Mouse (Mus musculus) forebrain, embryonic 16.5 days (tissue): ENCODE data around the gene Lhx5. TPM values are rescaled to one million over a fixed set of nuclear protein-coding genes. Genes with fewer than 3 reads are reported as not detected.

Source experiments
- ATAC-seq: fragments of 200-750 bp; cut with Nextera tagmentation; 2 replicates; pipeline ENCODE4 v1.8.0; 2017; ENCODE audit warnings: mild to moderate bottlenecking, moderate library complexity
- H3K27ac ChIP-seq: fragments of 300-500 bp; sonication (generic); 2 replicates; pipeline ENCODE4 v1.5.1; 2014; ENCODE audit warnings: low read length, control low read depth
- H3K27me3 ChIP-seq: fragments of 300-500 bp; sonication (generic); replicated peaks from 2 replicates; pipeline ENCODE4 v1.6.1; 2014; ENCODE audit warnings: low read length; ENCODE audit not compliant: control insufficient read depth, insufficient read depth
- H3K36me3 ChIP-seq: fragments of 300-500 bp; sonication (generic); 2 replicates; pipeline ENCODE4 v1.6.1; 2014; ENCODE audit not compliant: control insufficient read depth, insufficient read depth
- H3K4me1 ChIP-seq: fragments of 300-500 bp; sonication (generic); replicated peaks from 2 replicates; pipeline ENCODE4 v1.6.1; 2014; ENCODE audit warnings: low read length; ENCODE audit not compliant: control insufficient read depth, insufficient read depth
- H3K4me2 ChIP-seq: fragments of 300-500 bp; sonication (generic); 2 replicates; pipeline ENCODE4 v1.6.1; 2014; ENCODE audit warnings: mild to moderate bottlenecking, low read length, control low read depth
- H3K4me3 ChIP-seq: fragments of 300-500 bp; sonication (generic); replicated peaks from 2 replicates; pipeline ENCODE4 v1.5.1; 2014; ENCODE audit warnings: mild to moderate bottlenecking, low read length, control low read depth
- H3K9ac ChIP-seq: fragments of 300-500 bp; sonication (generic); replicated peaks from 2 replicates; pipeline ENCODE4 v1.6.1; 2014; ENCODE audit warnings: low read depth, low read length, control low read depth
- H3K9me3 ChIP-seq: fragments of 300-500 bp; sonication (generic); 2 replicates; pipeline ENCODE4 v1.6.1; 2016; ENCODE audit warnings: low read length; ENCODE audit not compliant: control insufficient read depth
- WGBS: fragments of 180-500 bp; shearing (Covaris S2); extraction: QIAGEN DNeasy Blood & Tissue Kit; methylation state at CpG from one replicate; pipeline ENCODE4 v1.1.7; 2014; 5-methylcytosine and 5-hydroxymethylcytosine counted together
- polyA plus RNA-seq: library from polyadenylated mRNA; unstranded; fragments of >200 nt; fragmentation: Nextera tagmentation; extraction: Ambion mirVana; gene quantifications from 2 replicates; pipeline ENCODE4 v1.2.1, GENCODE M21; 2015

Lhx5 gene
- polyA plus RNA-seq, 1 experiment from 2014 or later = 7.0 TPM

DNA sequence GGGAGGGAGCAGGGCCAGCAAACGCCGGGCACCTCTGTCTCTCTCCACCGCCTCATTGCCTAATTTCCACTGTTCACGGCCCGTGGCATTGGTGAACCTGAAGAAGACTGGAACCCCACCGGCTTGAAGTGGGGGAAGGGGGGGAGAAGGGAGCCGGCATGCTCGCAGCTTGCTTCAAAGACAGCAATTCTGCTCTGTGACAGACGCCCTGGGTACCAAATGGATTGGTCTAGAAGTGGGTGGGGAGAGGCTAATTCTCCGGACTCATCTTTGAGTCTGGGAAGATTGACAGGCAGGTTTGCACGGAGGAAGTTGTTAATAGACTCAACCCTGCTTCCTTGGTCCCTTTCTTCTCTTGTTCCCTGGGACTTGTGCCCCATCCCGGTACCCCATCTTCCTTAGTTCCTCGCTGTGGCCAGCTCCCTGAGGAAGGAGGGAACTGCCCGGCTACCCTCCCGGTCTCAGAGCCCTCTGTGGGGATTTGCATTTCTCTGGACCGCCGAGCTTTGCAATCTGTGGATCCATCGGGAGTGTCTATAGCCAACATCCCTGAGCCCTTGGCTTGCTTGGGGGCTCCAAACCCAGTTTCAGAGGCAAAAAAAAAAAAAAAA, 5.5 kb downstream of the Lhx5 start:
- no peak overlapping the region for H3K4me2 ChIP-seq
- under 1% methylated on average over 17 of the region's 18 CpGs for WGBS
- peak overlapping the region; percentile 11; the same call in 1 of the 2 replicates for H3K4me3 ChIP-seq
- H3K27ac ChIP-seq = no peak overlapping the region
- no peak overlapping the region for H3K9ac ChIP-seq
- ATAC-seq = no peak
- H3K27me3 ChIP-seq = peaks cover 68% of the 10 kb centered on the region
- H3K9me3 ChIP-seq = no peaks in the 10 kb centered on the region
- peaks cover 30% of the 10 kb centered on the region for H3K4me1 ChIP-seq
- H3K36me3 ChIP-seq = no peaks in the 10 kb centered on the region

- Histone ChIP-seq H3K9ac (no peak overlapping the region), H3K27me3 (peaks cover 63% of the 10 kb centered on the region)
Observed at GRCm38 (mm10) chr5:120437539-120437938, 6.0 kb downstream of the Lhx5 start.

GRCm38 (mm10) chr5:120437986-120438385, 6.5 kb downstream of the Lhx5 start:
- Histone ChIP-seq H3K4me1 (peaks cover 28% of the 10 kb centered on the region), H3K27me3 (peaks cover 60% of the 10 kb centered on the region), H3K36me3 (no peaks in the 10 kb centered on the region), H3K9me3 (no peaks in the 10 kb centered on the region), H3K9ac (no peak overlapping the region), H3K4me3 (peak overlapping the region; percentile 21), H3K4me2 (peak overlapping the region; percentile 36), H3K27ac (no peak overlapping the region)
- under 1% methylated on average over 31 of the region's 33 CpGs for WGBS
- no peak for ATAC-seq

More at GRCm38 (mm10) chr5:120437539-120437938, 6.0 kb downstream of the Lhx5 start:
- Histone ChIP-seq H3K4me1 (peaks cover 28% of the 10 kb centered on the region), H3K36me3 (no peaks in the 10 kb centered on the region), H3K9me3 (no peaks in the 10 kb centered on the region), H3K4me3 (no peak overlapping the region), H3K27ac (no peak overlapping the region), H3K4me2 (peak overlapping the region; percentile 36)
- 1% methylated on average over 17 of the region's 17 CpGs for WGBS
- ATAC-seq = no peak

- Histone ChIP-seq H3K9ac (no peak overlapping the region), H3K27ac (no peak overlapping the region), H3K36me3 (no peaks in the 10 kb centered on the region), H3K4me3 (peak overlapping the region; percentile 21; the same call in 1 of the 2 replicates), H3K4me2 (no peak overlapping the region; the same call in 1 of the 2 replicates), H3K27me3 (peaks cover 56% of the 10 kb centered on the region), H3K4me1 (peaks cover 28% of the 10 kb centered on the region), H3K9me3 (no peaks in the 10 kb centered on the region)
- WGBS = 5% methylated on average over 13 of the region's 13 CpGs
- no peak for ATAC-seq
Observed at GRCm38 (mm10) chr5:120438469-120438868, 7.0 kb downstream of the Lhx5 start.

DNA sequence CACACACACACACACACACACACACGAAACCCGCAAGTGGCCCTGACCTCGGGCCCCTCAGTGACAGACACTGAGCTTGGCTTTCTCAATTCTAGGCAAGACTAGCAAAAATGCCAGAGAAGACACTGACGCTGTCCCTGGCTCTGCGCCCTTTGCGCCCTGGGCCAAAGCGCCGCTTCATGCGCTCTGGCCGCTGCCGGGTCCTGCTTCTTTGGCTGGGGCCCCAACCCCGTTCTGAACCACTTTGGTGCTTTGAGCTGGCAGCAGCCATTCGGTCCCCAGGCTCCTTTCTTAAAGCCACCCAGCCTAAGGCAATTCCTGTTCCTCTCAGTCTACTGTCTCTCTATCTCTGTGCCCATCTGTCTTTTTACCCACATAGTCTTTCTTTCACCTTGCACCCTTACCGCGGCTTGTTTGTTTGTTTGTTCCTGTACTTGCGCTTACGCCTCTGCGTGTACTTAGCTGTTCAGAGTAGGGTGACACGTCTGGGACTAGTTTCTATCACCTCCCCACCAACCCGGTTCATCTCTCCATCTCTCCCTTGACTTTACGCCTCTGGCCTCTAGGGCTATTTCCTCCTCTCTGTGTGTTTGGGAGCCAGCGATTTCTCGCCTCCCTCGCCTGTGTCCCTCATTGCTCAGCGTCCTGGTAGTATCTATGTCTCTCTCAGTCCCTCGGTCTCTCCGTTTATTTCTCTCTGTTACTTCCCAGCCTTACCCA, 7.7 kb downstream of the Lhx5 start:
- no peaks in the 10 kb centered on the region for H3K9me3 ChIP-seq
- WGBS = 18% methylated on average over 27 of the region's 27 CpGs

GRCm38 (mm10) chr5:120439887-120440670, 8.6 kb downstream of the Lhx5 start:
- H3K4me1 ChIP-seq = peaks cover 28% of the 10 kb centered on the region
- H3K27me3 ChIP-seq = peaks cover 45% of the 10 kb centered on the region
- no peak overlapping the region for H3K27ac ChIP-seq
- peak overlapping the region; percentile 36 for H3K9ac ChIP-seq
- H3K36me3 ChIP-seq = no peaks in the 10 kb centered on the region
- WGBS = 15% methylated on average over 60 of the region's 61 CpGs
- H3K4me2 ChIP-seq = peak overlapping the region; percentile 46
- 0 out of 2 replicates have a peak, but pooled peaks have one; percentile 37 for ATAC-seq
- H3K4me3 ChIP-seq = peak overlapping the region; percentile 25
- H3K9me3 ChIP-seq = no peaks in the 10 kb centered on the region

More for the DNA sequence above, 7.7 kb downstream of the Lhx5 start:
- Histone ChIP-seq H3K4me3 (no peak overlapping the region), H3K4me2 (no peak overlapping the region), H3K27ac (no peak overlapping the region), H3K36me3 (no peaks in the 10 kb centered on the region), H3K27me3 (peaks cover 49% of the 10 kb centered on the region), H3K4me1 (peaks cover 28% of the 10 kb centered on the region), H3K9ac (no peak overlapping the region)
- ATAC-seq = no peak

DNA sequence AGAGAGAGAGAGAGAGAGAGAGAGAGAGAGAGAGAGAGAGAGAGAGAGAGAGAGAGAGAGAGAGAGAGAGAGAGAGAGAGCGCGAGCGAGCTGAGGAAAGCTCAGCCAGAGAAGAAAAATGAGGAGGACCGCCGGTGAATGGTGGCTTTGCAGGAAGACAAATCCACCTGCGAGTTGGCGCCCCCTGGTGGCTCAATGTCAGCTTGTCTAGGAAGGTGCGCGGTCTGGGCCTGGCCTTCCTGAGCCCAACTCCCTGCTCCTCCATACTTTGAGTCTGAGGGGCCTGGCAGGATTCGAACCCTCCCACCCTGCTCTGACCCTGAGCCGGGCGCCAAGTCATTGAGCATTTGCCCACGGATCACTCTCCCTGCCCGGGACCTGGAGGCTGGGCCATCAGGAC, 9.2 kb downstream of the Lhx5 start:
- peaks cover 25% of the 10 kb centered on the region for H3K4me1 ChIP-seq
- H3K36me3 ChIP-seq = no peaks in the 10 kb centered on the region
- no peaks in the 10 kb centered on the region for H3K9me3 ChIP-seq
- peak; percentile 71 for ATAC-seq
- peak overlapping the region; percentile 46 for H3K4me2 ChIP-seq
- no peak overlapping the region for H3K9ac ChIP-seq
- H3K4me3 ChIP-seq = no peak overlapping the region
- H3K27me3 ChIP-seq = peaks cover 38% of the 10 kb centered on the region
- no peak overlapping the region for H3K27ac ChIP-seq
- WGBS = 13% methylated on average over 14 of the region's 14 CpGs

DNA sequence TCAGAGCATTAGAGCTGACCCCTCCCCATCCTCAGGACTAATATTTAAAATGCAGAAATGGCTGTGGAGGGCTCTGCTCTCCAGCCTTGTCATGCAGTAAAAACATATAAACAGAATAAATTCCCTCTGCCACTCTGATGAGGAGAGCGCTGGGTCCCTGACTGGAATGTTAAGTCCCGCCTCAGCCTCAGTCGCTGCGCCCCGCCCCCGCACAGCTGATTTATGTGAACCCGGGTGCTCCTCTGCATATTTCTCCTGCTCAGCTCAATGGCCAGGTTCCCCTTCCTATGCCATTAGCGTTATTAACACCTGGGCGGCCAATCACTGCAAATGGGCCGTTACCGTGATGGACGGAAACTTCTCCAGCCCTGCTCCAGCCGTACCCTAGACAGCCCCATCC, 15.8 kb downstream of the Lhx5 start:
- Histone ChIP-seq H3K36me3 (no peaks in the 10 kb centered on the region), H3K27me3 (0 out of 2 replicates have a peak, but pooled peaks cover 4% of the 10 kb centered on the region), H3K4me1 (no peaks in the 10 kb centered on the region), H3K27ac (no peak overlapping the region), H3K9ac (no peak overlapping the region), H3K4me2 (no peak overlapping the region), H3K4me3 (no peak overlapping the region), H3K9me3 (no peaks in the 10 kb centered on the region)
- no peak for ATAC-seq
- WGBS = 60% methylated on average over 13 of the region's 13 CpGs

DNA sequence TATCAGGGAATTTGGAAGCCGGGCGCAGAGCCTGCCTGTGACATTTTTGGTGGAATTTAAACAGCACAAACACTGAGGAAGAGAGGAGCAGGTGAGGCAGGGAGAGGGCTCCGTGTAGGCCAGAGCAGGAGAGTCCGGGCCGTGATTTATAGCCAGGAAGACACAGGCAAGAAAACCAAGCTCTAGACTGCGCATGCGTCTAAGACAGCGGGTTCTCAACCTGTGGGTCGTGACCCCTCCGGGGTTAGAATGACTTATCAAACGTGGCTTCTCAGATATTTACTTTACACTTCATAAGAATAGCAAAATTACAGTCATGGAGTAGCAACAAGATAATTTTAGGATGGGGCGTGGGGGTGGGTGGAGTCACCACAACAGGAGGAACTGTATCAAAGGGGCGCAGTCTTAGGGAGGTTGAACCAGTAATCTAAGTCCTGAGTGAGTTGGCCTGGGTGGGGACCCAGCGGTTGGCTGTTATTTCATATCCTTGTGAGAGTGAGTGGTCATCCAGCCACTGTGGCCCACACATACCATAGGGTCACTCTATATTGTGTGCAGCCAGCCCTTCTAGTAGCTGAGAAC, 23.3 kb downstream of the Lhx5 start:
- Histone ChIP-seq H3K4me1 (no peaks in the 10 kb centered on the region), H3K27me3 (no peaks in the 10 kb centered on the region), H3K9ac (no peak overlapping the region), H3K9me3 (no peaks in the 10 kb centered on the region), H3K4me2 (no peak overlapping the region), H3K4me3 (no peak overlapping the region), H3K27ac (no peak overlapping the region), H3K36me3 (no peaks in the 10 kb centered on the region)
- no peak for ATAC-seq
- 76% methylated on average over 14 of the region's 14 CpGs for WGBS
